Mouse (Mus musculus) brain, embryonic 14.5 days (tissue): ENCODE results near the gene Sap30l.

Experiments
- CTCF ChIP-seq: fragments of 200-500 bp; IDR thresholded peaks from 2 replicates; pipeline ENCODE4 v1.5.1; 2012; ENCODE audit warnings: inconsistent platforms, mild to moderate bottlenecking, moderate library complexity, borderline replicate concordance; ENCODE audit not compliant: insufficient read depth, insufficient read length; ENCODE audit errors: extremely low read depth
- POLR2A ChIP-seq: fragments of 200-500 bp; IDR thresholded peaks from 2 replicates; pipeline ENCODE4 v1.6.1; 2012; ENCODE audit warnings: mild to moderate bottlenecking, inconsistent platforms, borderline replicate concordance; ENCODE audit not compliant: poor library complexity, insufficient read depth, insufficient read length, severe bottlenecking; ENCODE audit errors: extremely low read depth

- TF ChIP-seq POLR2A (no peak), CTCF (no peak)
Measured at GRCm38 (mm10) chr11:57799456-57799855, 2.0 kb upstream of the Sap30l start.
